Mouse (Mus musculus) embryonic facial prominence, embryonic 13.5 days (tissue): Measurements from ENCODE around the gene S1pr3. TPM values are rescaled to one million over a fixed set of nuclear protein-coding genes. Genes with fewer than 3 reads are reported as not detected.

Experiments
- ATAC-seq: fragments of 200-750 bp; cut with Nextera tagmentation; 2 replicates; pipeline ENCODE4 v1.8.0; 2017; ENCODE audit warnings: low read depth; ENCODE audit not compliant: insufficient number of reproducible peaks, insufficient read depth, low FRiP score, low TSS enrichment
- H3K27ac ChIP-seq: fragments of 300-500 bp; sonication (generic); 2 replicates; pipeline ENCODE4 v1.5.1; 2015; ENCODE audit warnings: moderate library complexity, mild to moderate bottlenecking, inconsistent platforms
- H3K27me3 ChIP-seq: fragments of 300-500 bp; sonication (generic); 2 replicates; pipeline ENCODE4 v1.6.1; 2015; ENCODE audit warnings: mild to moderate bottlenecking, inconsistent platforms
- H3K36me3 ChIP-seq: fragments of 300-500 bp; sonication (generic); 2 replicates; pipeline ENCODE4 v1.6.1; 2015; ENCODE audit warnings: mild to moderate bottlenecking, inconsistent platforms
- H3K4me1 ChIP-seq: fragments of 300-500 bp; sonication (generic); 2 replicates; pipeline ENCODE4 v1.6.1; 2015; ENCODE audit warnings: inconsistent platforms
- H3K4me2 ChIP-seq: fragments of 300-500 bp; sonication (generic); 2 replicates; pipeline ENCODE4 v1.6.1; 2015; ENCODE audit warnings: moderate library complexity, mild to moderate bottlenecking, inconsistent platforms
- H3K4me3 ChIP-seq: fragments of 300-500 bp; sonication (generic); 2 replicates; pipeline ENCODE4 v1.5.1; 2015; ENCODE audit warnings: mild to moderate bottlenecking, inconsistent platforms
- H3K9ac ChIP-seq: fragments of 300-500 bp; sonication (generic); 2 replicates; pipeline ENCODE4 v1.6.1; 2015; ENCODE audit warnings: mild to moderate bottlenecking, inconsistent platforms
- H3K9me3 ChIP-seq: fragments of 300-500 bp; sonication (generic); 2 replicates; pipeline ENCODE4 v1.6.1; 2016; ENCODE audit warnings: inconsistent platforms
- WGBS: fragments of 180-500 bp; shearing (Covaris S2); methylation state at CpG from one replicate; pipeline ENCODE4 v1.1.7; 2015; ENCODE audit warnings: mixed read lengths; 5-methylcytosine and 5-hydroxymethylcytosine counted together
- polyA plus RNA-seq: library from polyadenylated mRNA; unstranded; fragments of >200 nt; fragmentation: Nextera tagmentation; extraction: Ambion mirVana; gene quantifications from 2 replicates; pipeline ENCODE4 v1.2.1, GENCODE M21; 2015

Gene S1pr3
- polyA plus RNA-seq, 1 experiment from 2014 or later = 147 TPM

- Histone ChIP-seq H3K4me3 (no peak overlapping the region), H3K4me1 (peaks cover 35% of the 10 kb centered on the region), H3K9me3 (0 out of 2 replicates have a peak, but pooled peaks cover 3% of the 10 kb centered on the region), H3K27ac (no peak overlapping the region), H3K9ac (no peak overlapping the region), H3K27me3 (no peaks in the 10 kb centered on the region), H3K4me2 (no peak overlapping the region), H3K36me3 (peaks cover 72% of the 10 kb centered on the region)
- ATAC-seq = no peak
- WGBS = 88% methylated on average over 15 of the region's 15 CpGs
Measured at GRCm38 (mm10) chr13:51419501-51419900, 11.1 kb downstream of the S1pr3 start.

GRCm38 (mm10) chr13:51420861-51421260, 12.4 kb downstream of the S1pr3 start:
- peaks cover 58% of the 10 kb centered on the region for H3K36me3 ChIP-seq
- H3K27me3 ChIP-seq = no peaks in the 10 kb centered on the region
- no peak overlapping the region for H3K27ac ChIP-seq
- WGBS = 84% methylated on average over 9 of the region's 9 CpGs
- H3K9ac ChIP-seq = no peak overlapping the region
- no peak for ATAC-seq
- no peaks in the 10 kb centered on the region for H3K9me3 ChIP-seq
- H3K4me3 ChIP-seq = no peak overlapping the region
- peaks cover 32% of the 10 kb centered on the region for H3K4me1 ChIP-seq
- H3K4me2 ChIP-seq = no peak overlapping the region

DNA sequence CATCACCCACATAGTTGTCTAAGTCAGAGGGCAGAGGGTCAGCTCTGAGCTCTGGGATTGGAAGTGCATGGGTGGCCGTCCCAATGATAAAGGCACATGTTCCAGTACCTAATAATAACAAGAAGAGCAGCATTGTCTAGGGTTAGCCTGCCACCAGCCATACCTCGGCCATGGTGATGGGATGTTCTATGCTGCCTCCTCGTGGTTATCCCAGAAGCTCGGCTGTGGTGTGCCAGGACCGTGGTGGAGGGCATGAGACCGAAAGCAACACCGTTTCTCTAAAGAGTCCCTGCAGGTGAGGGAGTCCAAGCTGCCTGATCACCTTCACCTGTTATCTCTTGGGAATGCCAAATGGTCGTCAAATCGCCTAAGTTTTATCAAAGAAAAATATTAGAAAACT, 15.2 kb downstream of the S1pr3 start:
- 73% methylated on average over 9 of the region's 9 CpGs for whole genome bisulfite sequencing
- Histone ChIP-seq H3K4me1 (peaks cover 4% of the 10 kb centered on the region; the same call in 1 of the 2 replicates), H3K4me2 (no peak overlapping the region), H3K4me3 (no peak overlapping the region), H3K27me3 (no peaks in the 10 kb centered on the region), H3K9ac (no peak overlapping the region), H3K36me3 (peaks cover 42% of the 10 kb centered on the region), H3K9me3 (no peaks in the 10 kb centered on the region), H3K27ac (no peak overlapping the region)
- ATAC-seq = no peak

DNA sequence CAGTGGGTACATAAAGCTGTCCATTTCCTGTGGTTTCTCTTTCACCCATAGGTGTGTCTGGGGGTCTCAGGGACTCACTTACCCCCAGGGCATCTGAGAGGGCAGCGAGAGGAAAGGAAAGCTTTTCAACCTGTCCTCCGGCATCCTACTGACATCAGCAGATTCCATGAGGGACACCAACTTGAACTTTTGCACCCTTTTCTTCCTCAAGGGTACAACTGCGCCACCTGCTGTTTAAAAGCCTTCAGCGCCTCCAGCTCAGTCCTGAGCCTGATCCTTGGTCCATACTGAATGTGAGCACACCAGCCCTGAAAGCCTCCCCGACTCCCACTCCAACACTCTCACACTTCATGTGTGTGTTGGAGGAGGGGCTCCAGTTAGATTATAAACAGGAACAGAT, 16.2 kb downstream of the S1pr3 start:
- WGBS = 13% methylated on average over 5 of the region's 5 CpGs
- Histone ChIP-seq H3K36me3 (peaks cover 32% of the 10 kb centered on the region), H3K27me3 (no peaks in the 10 kb centered on the region), H3K4me1 (no peaks in the 10 kb centered on the region), H3K9ac (no peak overlapping the region), H3K9me3 (no peaks in the 10 kb centered on the region), H3K27ac (no peak overlapping the region), H3K4me3 (no peak overlapping the region), H3K4me2 (no peak overlapping the region)
- no peak for ATAC-seq

DNA sequence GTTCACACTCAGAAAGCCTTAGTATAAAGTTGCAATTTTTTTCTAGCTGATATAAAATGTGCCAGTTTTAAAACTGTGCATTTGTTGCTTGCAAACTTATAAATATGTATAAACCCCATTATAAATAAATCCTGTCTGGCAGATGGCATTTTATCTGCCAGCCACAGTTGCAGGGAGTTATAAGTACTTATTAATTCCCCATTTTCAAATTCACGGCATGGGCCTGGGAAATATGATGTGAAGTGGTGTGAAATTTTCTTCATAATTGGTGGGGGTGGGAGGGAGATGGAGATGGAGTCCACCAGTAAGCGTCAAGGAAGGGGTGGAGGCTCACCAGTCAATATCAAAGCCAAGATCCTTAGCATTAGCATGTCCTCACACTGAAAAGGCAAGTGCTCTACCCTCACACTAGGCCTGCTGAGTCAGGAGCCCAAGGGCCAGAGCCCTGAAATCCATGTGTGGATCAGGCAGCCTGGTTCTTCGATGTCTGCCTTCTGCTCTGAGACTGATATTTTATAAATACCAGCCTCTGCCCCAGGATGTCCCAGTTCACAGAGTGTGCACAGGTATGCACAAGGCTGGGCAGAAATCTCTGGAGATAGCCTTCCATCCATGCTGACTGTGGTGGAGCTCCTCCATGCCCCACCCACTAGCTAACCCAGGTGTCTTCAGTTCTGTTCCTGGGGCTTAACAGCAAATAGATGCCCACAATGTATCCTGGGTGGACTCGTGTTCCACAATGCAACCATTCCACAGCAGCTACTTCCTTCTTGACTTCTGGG, 17.4 kb downstream of the S1pr3 start:
- H3K4me2 ChIP-seq = no peak overlapping the region
- ATAC-seq = no peak
- H3K4me3 ChIP-seq = no peak overlapping the region
- H3K9ac ChIP-seq = no peak overlapping the region
- H3K27ac ChIP-seq = no peak overlapping the region
- no peaks in the 10 kb centered on the region for H3K4me1 ChIP-seq
- H3K36me3 ChIP-seq = peaks cover 20% of the 10 kb centered on the region
- no peaks in the 10 kb centered on the region for H3K27me3 ChIP-seq
- 81% methylated on average over 4 of the region's 4 CpGs for WGBS
- H3K9me3 ChIP-seq = no peaks in the 10 kb centered on the region

- no peak overlapping the region for H3K4me3 ChIP-seq
- WGBS = 39% methylated on average over 3 of the region's 3 CpGs
- no peak overlapping the region for H3K27ac ChIP-seq
- H3K27me3 ChIP-seq = no peaks in the 10 kb centered on the region
- no peak overlapping the region for H3K4me2 ChIP-seq
- H3K36me3 ChIP-seq = no peaks in the 10 kb centered on the region
- no peaks in the 10 kb centered on the region for H3K9me3 ChIP-seq
- no peak overlapping the region for H3K9ac ChIP-seq
- no peak for ATAC-seq
- no peaks in the 10 kb centered on the region for H3K4me1 ChIP-seq
Measured at GRCm38 (mm10) chr13:51433371-51433770, 24.9 kb downstream of the S1pr3 start.

GRCm38 (mm10) chr13:51434460-51434859, 26.0 kb downstream of the S1pr3 start:
- Histone ChIP-seq H3K27me3 (no peaks in the 10 kb centered on the region), H3K9ac (no peak overlapping the region), H3K4me3 (no peak overlapping the region), H3K4me2 (no peak overlapping the region), H3K27ac (no peak overlapping the region), H3K36me3 (no peaks in the 10 kb centered on the region), H3K9me3 (no peaks in the 10 kb centered on the region), H3K4me1 (no peaks in the 10 kb centered on the region)
- WGBS = 52% methylated on average over 2 of the region's 2 CpGs
- ATAC-seq = no peak

GRCm38 (mm10) chr13:51435146-51435545, 26.7 kb downstream of the S1pr3 start:
- Histone ChIP-seq H3K4me2 (no peak overlapping the region), H3K36me3 (no peaks in the 10 kb centered on the region), H3K27ac (no peak overlapping the region), H3K9me3 (no peaks in the 10 kb centered on the region), H3K9ac (no peak overlapping the region), H3K4me3 (no peak overlapping the region), H3K4me1 (no peaks in the 10 kb centered on the region), H3K27me3 (no peaks in the 10 kb centered on the region)
- ATAC-seq = no peak
- 86% methylated on average over 2 of the region's 2 CpGs for WGBS

DNA sequence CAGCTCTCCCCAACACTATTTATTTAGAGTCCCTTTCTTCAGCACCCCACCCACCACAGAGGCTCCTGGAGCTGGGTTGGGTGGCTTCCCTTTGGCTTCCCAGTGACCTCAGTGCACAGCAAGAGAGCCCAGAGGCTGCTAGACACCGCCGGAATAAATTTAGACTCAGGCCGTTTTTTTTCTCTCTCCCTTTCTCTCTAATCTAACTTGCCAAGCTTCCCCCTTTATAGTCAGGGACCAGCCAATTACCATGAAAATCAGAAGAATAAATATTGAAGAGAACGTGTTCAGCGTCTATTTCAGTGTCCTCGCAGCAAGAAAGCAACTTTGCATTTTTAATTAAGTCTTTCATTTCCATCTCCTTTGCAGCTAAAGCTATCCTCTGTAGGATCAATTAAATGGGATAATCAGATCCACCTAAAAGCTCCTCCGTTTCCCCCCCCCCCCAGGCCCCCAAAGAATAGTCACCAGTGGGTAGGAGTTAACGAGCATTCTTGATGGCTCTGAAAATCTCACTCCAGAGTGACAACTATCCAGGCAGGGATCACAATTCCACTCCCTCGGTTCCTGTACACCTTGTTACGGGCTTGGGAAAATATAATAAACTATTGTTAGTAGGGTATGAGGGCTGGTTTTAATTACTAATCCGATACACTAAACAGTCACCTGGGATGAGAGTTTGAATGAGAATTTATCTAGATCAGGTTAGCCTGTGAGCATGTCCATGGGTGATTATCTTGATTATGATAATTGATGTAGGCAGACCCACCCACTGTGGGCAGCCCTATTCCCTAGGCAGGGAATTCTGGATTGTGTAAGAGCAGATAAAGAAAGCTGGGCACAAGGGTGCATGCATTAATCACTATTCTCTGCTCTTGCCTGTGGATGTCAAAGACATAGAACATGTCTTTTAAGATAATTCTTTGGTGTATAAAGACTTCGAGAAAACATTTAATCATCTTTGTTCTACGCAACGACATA, 29.0 kb downstream of the S1pr3 start:
- Histone ChIP-seq H3K4me1 (no peaks in the 10 kb centered on the region), H3K4me3 (no peak overlapping the region), H3K27me3 (no peaks in the 10 kb centered on the region), H3K9ac (no peak overlapping the region), H3K36me3 (no peaks in the 10 kb centered on the region), H3K4me2 (no peak overlapping the region), H3K9me3 (no peaks in the 10 kb centered on the region), H3K27ac (no peak overlapping the region)
- 71% methylated on average over 14 of the region's 14 CpGs for WGBS
- ATAC-seq = no peak

GRCm38 (mm10) chr13:51442922-51443321, 34.5 kb downstream of the S1pr3 start:
- WGBS = 86% methylated on average over 8 of the region's 8 CpGs

DNA sequence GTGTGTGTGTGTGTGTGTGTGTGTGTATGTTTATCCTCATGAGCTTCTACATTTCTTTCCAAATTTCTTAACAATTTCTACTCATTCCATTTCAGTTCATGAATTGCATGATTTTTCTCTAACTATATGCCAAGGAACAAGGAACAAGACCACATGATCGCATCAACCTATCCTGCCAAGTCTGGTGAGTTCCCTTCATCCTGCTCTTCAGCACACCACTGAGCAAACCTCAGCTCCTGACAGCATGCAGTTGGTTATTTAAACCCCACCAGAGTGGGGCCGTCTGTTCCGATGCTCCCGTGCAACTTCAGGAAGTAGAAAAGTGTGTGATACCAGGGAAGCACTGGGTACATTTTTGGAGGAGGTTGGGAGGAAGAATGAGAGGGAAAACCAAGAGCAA, 38.1 kb downstream of the S1pr3 start:
- no peaks in the 10 kb centered on the region for H3K4me1 ChIP-seq
- no peaks in the 10 kb centered on the region for H3K9me3 ChIP-seq
- no peaks in the 10 kb centered on the region for H3K27me3 ChIP-seq
- no peak overlapping the region for H3K4me2 ChIP-seq
- H3K4me3 ChIP-seq = no peak overlapping the region
- no peak overlapping the region for H3K27ac ChIP-seq
- no peak for ATAC-seq
- H3K9ac ChIP-seq = no peak overlapping the region
- no peaks in the 10 kb centered on the region for H3K36me3 ChIP-seq
- 75% methylated on average over 4 of the region's 4 CpGs for WGBS

More at GRCm38 (mm10) chr13:51442922-51443321, 34.5 kb downstream of the S1pr3 start:
- H3K27ac ChIP-seq = no peak overlapping the region
- H3K36me3 ChIP-seq = no peaks in the 10 kb centered on the region
- no peak for ATAC-seq
- H3K27me3 ChIP-seq = no peaks in the 10 kb centered on the region
- no peaks in the 10 kb centered on the region for H3K9me3 ChIP-seq
- no peak overlapping the region for H3K4me3 ChIP-seq
- no peak overlapping the region for H3K9ac ChIP-seq
- H3K4me1 ChIP-seq = no peaks in the 10 kb centered on the region
- no peak overlapping the region for H3K4me2 ChIP-seq
